Mouse (Mus musculus) limb, embryonic 13.5 days (tissue): ENCODE data around the gene Plekhg1. TPM values are rescaled to one million over a fixed set of nuclear protein-coding genes. Genes with fewer than 3 reads are reported as not detected.

Source experiments
- ATAC-seq: fragments of 200-750 bp; cut with Nextera tagmentation; 2 replicates; pipeline ENCODE4 v1.8.0; 2017; ENCODE audit warnings: low read depth, moderate number of reproducible peaks, moderate TSS enrichment; ENCODE audit not compliant: low FRiP score
- H3K27ac ChIP-seq: fragments of 300-500 bp; sonication (generic); 2 replicates; pipeline ENCODE4 v1.5.1; 2015; ENCODE audit warnings: inconsistent platforms, mild to moderate bottlenecking, moderate library complexity
- H3K27me3 ChIP-seq: fragments of 300-500 bp; sonication (generic); 2 replicates; pipeline ENCODE4 v1.6.1; 2015; ENCODE audit warnings: mild to moderate bottlenecking, inconsistent platforms
- H3K36me3 ChIP-seq: fragments of 300-500 bp; sonication (generic); 2 replicates; pipeline ENCODE4 v1.6.1; 2015; ENCODE audit warnings: inconsistent platforms, mild to moderate bottlenecking, moderate library complexity
- H3K4me1 ChIP-seq: fragments of 300-500 bp; sonication (generic); 2 replicates; pipeline ENCODE4 v1.6.1; 2015; ENCODE audit warnings: inconsistent platforms
- H3K4me2 ChIP-seq: fragments of 300-500 bp; sonication (generic); replicated peaks from 2 replicates; pipeline ENCODE4 v1.6.1; 2015; ENCODE audit warnings: inconsistent platforms, mild to moderate bottlenecking, moderate library complexity
- H3K4me3 ChIP-seq: fragments of 300-500 bp; sonication (generic); 2 replicates; pipeline ENCODE4 v1.5.1; 2015; ENCODE audit warnings: moderate library complexity, mild to moderate bottlenecking, inconsistent platforms
- H3K9ac ChIP-seq: fragments of 300-500 bp; sonication (generic); 2 replicates; pipeline ENCODE4 v1.6.1; 2015; ENCODE audit warnings: mild to moderate bottlenecking, inconsistent platforms
- H3K9me3 ChIP-seq: fragments of 300-500 bp; sonication (generic); 2 replicates; pipeline ENCODE4 v1.6.1; 2016; ENCODE audit warnings: inconsistent platforms
- whole genome bisulfite sequencing: fragments of 180-500 bp; shearing (Covaris S2); methylation state at CpG from one replicate; pipeline ENCODE4 v1.1.7; 2015; 5-methylcytosine and 5-hydroxymethylcytosine counted together
- polyA plus RNA-seq: library from polyadenylated mRNA; unstranded; fragments of >200 nt; fragmentation: Nextera tagmentation; extraction: Ambion mirVana; gene quantifications from 2 replicates; pipeline ENCODE4 v1.2.1, GENCODE M21; 2015

Plekhg1 gene
- polyA plus RNA-seq, 1 experiment from 2014 or later, result 15.9 TPM

- ATAC-seq, result peak; percentile 34; the same call in 1 of the 2 replicates
- H3K4me3 ChIP-seq, result peak overlapping the region; percentile 14
These were observed 123.4 kb downstream of the Plekhg1 start for GRCm38 (mm10) chr10:3863411-3864195.

GRCm38 (mm10) chr10:3864196-3864540 lies 124.0 kb downstream of the Plekhg1 start:
- Histone ChIP-seq H3K4me2 (peak overlapping the region; percentile 50), H3K9ac (0 out of 2 replicates have a peak overlapping the region, but pooled peaks have one; percentile 4), H3K4me1 (peaks cover 35% of the 10 kb centered on the region), H3K36me3 (no peaks in the 10 kb centered on the region), H3K9me3 (no peaks in the 10 kb centered on the region), H3K27ac (peak overlapping the region; percentile 45; the same call in 1 of the 2 replicates), H3K27me3 (no peaks in the 10 kb centered on the region), H3K4me3 (peak overlapping the region; percentile 14)
- WGBS, result 13% methylated on average over 6 of the region's 6 CpGs
- ATAC-seq, result no peak; the same call in 1 of the 2 replicates

More at GRCm38 (mm10) chr10:3863411-3864195, 123.4 kb downstream of the Plekhg1 start:
- Histone ChIP-seq H3K9ac (0 out of 2 replicates have a peak overlapping the region, but pooled peaks have one; percentile 4), H3K36me3 (no peaks in the 10 kb centered on the region), H3K4me1 (peaks cover 40% of the 10 kb centered on the region), H3K9me3 (no peaks in the 10 kb centered on the region), H3K4me2 (peak overlapping the region; percentile 50), H3K27ac (peak overlapping the region; percentile 45; the same call in 1 of the 2 replicates), H3K27me3 (no peaks in the 10 kb centered on the region)
- 15% methylated on average over 12 of the region's 12 CpGs for WGBS

GRCm38 (mm10) chr10:3867298-3867697 lies 127.1 kb downstream of the Plekhg1 start:
- Histone ChIP-seq H3K4me3 (no peak overlapping the region), H3K4me2 (no peak overlapping the region), H3K36me3 (no peaks in the 10 kb centered on the region), H3K27me3 (no peaks in the 10 kb centered on the region), H3K27ac (no peak overlapping the region), H3K4me1 (peaks cover 35% of the 10 kb centered on the region), H3K9ac (no peak overlapping the region), H3K9me3 (no peaks in the 10 kb centered on the region)
- no peak for ATAC-seq

GRCm38 (mm10) chr10:3870828-3871227 lies 130.7 kb downstream of the Plekhg1 start:
- Histone ChIP-seq H3K4me3 (no peak overlapping the region), H3K9me3 (no peaks in the 10 kb centered on the region), H3K27me3 (no peaks in the 10 kb centered on the region), H3K4me1 (peaks cover 19% of the 10 kb centered on the region), H3K9ac (no peak overlapping the region), H3K4me2 (0 out of 2 replicates have a peak overlapping the region, but pooled peaks have one; percentile 9), H3K36me3 (peaks cover 13% of the 10 kb centered on the region), H3K27ac (peak overlapping the region; percentile 24; the same call in 1 of the 2 replicates)
- ATAC-seq, result no peak; the same call in 1 of the 2 replicates
- WGBS, result 42% methylated on average over 5 of the region's 5 CpGs

- Histone ChIP-seq H3K4me1 (peaks cover 19% of the 10 kb centered on the region), H3K4me3 (no peak overlapping the region), H3K36me3 (peaks cover 13% of the 10 kb centered on the region), H3K4me2 (no peak overlapping the region), H3K9me3 (no peaks in the 10 kb centered on the region), H3K27ac (no peak overlapping the region), H3K27me3 (no peaks in the 10 kb centered on the region), H3K9ac (no peak overlapping the region)
- no peak for ATAC-seq
- 94% methylated on average over 6 of the region's 6 CpGs for WGBS
These were observed 133.3 kb downstream of the Plekhg1 start for GRCm38 (mm10) chr10:3873467-3873866.

- no peak overlapping the region for H3K4me2 ChIP-seq
- H3K4me1 ChIP-seq, result no peaks in the 10 kb centered on the region
- no peak overlapping the region for H3K4me3 ChIP-seq
- H3K27me3 ChIP-seq, result no peaks in the 10 kb centered on the region
- no peak overlapping the region for H3K27ac ChIP-seq
- peaks cover 8% of the 10 kb centered on the region for H3K36me3 ChIP-seq
- H3K9me3 ChIP-seq, result no peaks in the 10 kb centered on the region
- H3K9ac ChIP-seq, result no peak overlapping the region
- WGBS, result 88% methylated on average over 4 of the region's 4 CpGs
- ATAC-seq, result no peak
These were observed 137.8 kb downstream of the Plekhg1 start for GRCm38 (mm10) chr10:3877852-3878535.

- H3K9me3 ChIP-seq, result no peaks in the 10 kb centered on the region
- H3K27me3 ChIP-seq, result no peaks in the 10 kb centered on the region
- 49% methylated on average over 2 of the region's 2 CpGs for WGBS
- H3K4me2 ChIP-seq, result no peak overlapping the region
- no peak overlapping the region for H3K4me3 ChIP-seq
- 0 out of 2 replicates have a peak, but pooled peaks cover 2% of the 10 kb centered on the region for H3K36me3 ChIP-seq
- no peak overlapping the region for H3K27ac ChIP-seq
- no peaks in the 10 kb centered on the region for H3K4me1 ChIP-seq
- ATAC-seq, result no peak
- no peak overlapping the region for H3K9ac ChIP-seq
These were observed 141.0 kb downstream of the Plekhg1 start for GRCm38 (mm10) chr10:3881179-3881578.

- 0 out of 2 replicates have a peak, but pooled peaks cover 3% of the 10 kb centered on the region for H3K36me3 ChIP-seq
- no peak overlapping the region for H3K4me3 ChIP-seq
- H3K9me3 ChIP-seq, result no peaks in the 10 kb centered on the region
- H3K9ac ChIP-seq, result no peak overlapping the region
- H3K27ac ChIP-seq, result no peak overlapping the region
- 86% methylated on average over 4 of the region's 4 CpGs for WGBS
- no peak overlapping the region for H3K4me2 ChIP-seq
- ATAC-seq, result no peak
- no peaks in the 10 kb centered on the region for H3K27me3 ChIP-seq
- H3K4me1 ChIP-seq, result peaks cover 17% of the 10 kb centered on the region
These were observed 148.3 kb downstream of the Plekhg1 start for GRCm38 (mm10) chr10:3888510-3888909.

GRCm38 (mm10) chr10:3891381-3892263 lies 151.5 kb downstream of the Plekhg1 start:
- WGBS, result 50% methylated on average over 3 of the region's 3 CpGs

GRCm38 (mm10) chr10:3892368-3892767 lies 152.2 kb downstream of the Plekhg1 start:
- H3K4me3 ChIP-seq, result no peak overlapping the region
- 46% methylated on average over 3 of the region's 3 CpGs for WGBS
- no peaks in the 10 kb centered on the region for H3K27me3 ChIP-seq
- H3K27ac ChIP-seq, result peak overlapping the region; percentile 64
- H3K9ac ChIP-seq, result no peak overlapping the region
- H3K4me1 ChIP-seq, result peaks cover 25% of the 10 kb centered on the region
- H3K36me3 ChIP-seq, result no peaks in the 10 kb centered on the region
- no peak overlapping the region for H3K4me2 ChIP-seq
- no peak; the same call in 1 of the 2 replicates for ATAC-seq
- H3K9me3 ChIP-seq, result no peaks in the 10 kb centered on the region

More at GRCm38 (mm10) chr10:3891381-3892263, 151.5 kb downstream of the Plekhg1 start:
- H3K27me3 ChIP-seq, result no peaks in the 10 kb centered on the region
- no peaks in the 10 kb centered on the region for H3K9me3 ChIP-seq
- H3K9ac ChIP-seq, result no peak overlapping the region
- ATAC-seq, result peak; percentile 65; the same call in 1 of the 2 replicates
- peaks cover 18% of the 10 kb centered on the region for H3K4me1 ChIP-seq
- no peak overlapping the region for H3K4me2 ChIP-seq
- peak overlapping the region; percentile 64 for H3K27ac ChIP-seq
- no peaks in the 10 kb centered on the region for H3K36me3 ChIP-seq
- no peak overlapping the region for H3K4me3 ChIP-seq

- WGBS, result 24% methylated on average over 3 of the region's 3 CpGs
- Histone ChIP-seq H3K9me3 (no peaks in the 10 kb centered on the region), H3K4me2 (no peak overlapping the region), H3K4me3 (no peak overlapping the region), H3K27ac (no peak overlapping the region), H3K36me3 (no peaks in the 10 kb centered on the region; the same call in 1 of the 2 replicates), H3K27me3 (no peaks in the 10 kb centered on the region), H3K9ac (no peak overlapping the region), H3K4me1 (peaks cover 23% of the 10 kb centered on the region)
- no peak for ATAC-seq
These were observed 157.9 kb downstream of the Plekhg1 start for GRCm38 (mm10) chr10:3898068-3898467.
